9 mouse cellular contexts compared by ENCODE assay signal in genomic region chr11:93988328-93989062, GRCm38 (mm10). TPM values are rescaled to one million over a fixed set of nuclear protein-coding genes. Genes with fewer than 3 reads are reported as not detected.
DNase-seq lines count a peak whose midpoint lies in the region; ATAC-seq and TF ChIP-seq lines count a peak whose summit lies in the region.
"Had no signal": no experiment of that assay in that cellular context is flagged by ENCODE, and none has a peak within 500 bp of the region (broad histone marks: within the 10 kb centered on the region; RNA-seq: fewer than 3 reads in every experiment).

No protein-coding gene starts in this region.

- H3K4me3 ChIP-seq in embryonic facial prominence, embryonic 14.5 days (ENCODE audit: low read depth, low read length) = no peak overlapping the region
- no peak overlapping the region for H3K4me3 ChIP-seq in intestine, embryonic 16.5 days (ENCODE audit: low read length)
- no peak overlapping the region for H3K4me3 ChIP-seq in lung, embryonic 14.5 days (ENCODE audit: low read depth, low read length)
- no peak overlapping the region for H3K4me3 ChIP-seq in midbrain, embryonic 16.5 days (ENCODE audit: low read depth, low read length)
- H3K4me3 ChIP-seq: midbrain, embryonic 12.5 days had no signal

- H3K27me3 ChIP-seq in embryonic facial prominence, embryonic 14.5 days (replicated peaks; ENCODE audit: control insufficient read depth, insufficient read depth, low read length) = no peaks in the 10 kb centered on the region
- H3K27me3 ChIP-seq in intestine, embryonic 16.5 days (replicated peaks; ENCODE audit: control insufficient read depth, insufficient read depth, low read length) = no peaks in the 10 kb centered on the region
- H3K27me3 ChIP-seq in lung, embryonic 14.5 days (ENCODE audit: insufficient read depth, low read length) = no peaks in the 10 kb centered on the region
- H3K27me3 ChIP-seq in midbrain, embryonic 16.5 days (ENCODE audit: control insufficient read depth, insufficient read depth, low read depth, low read length) = no peaks in the 10 kb centered on the region; the same call in 1 of the 2 replicates
- H3K27me3 ChIP-seq: midbrain, embryonic 12.5 days had no signal

- H3K36me3 ChIP-seq in embryonic facial prominence, embryonic 14.5 days (ENCODE audit: control insufficient read depth, insufficient read depth, low read length) = no peaks in the 10 kb centered on the region
- no peaks in the 10 kb centered on the region for H3K36me3 ChIP-seq in intestine, embryonic 16.5 days (ENCODE audit: control insufficient read depth, insufficient read depth, low read length)
- H3K36me3 ChIP-seq in lung, embryonic 14.5 days (ENCODE audit: insufficient read depth) = no peaks in the 10 kb centered on the region
- H3K36me3 ChIP-seq in midbrain, embryonic 16.5 days (ENCODE audit: control insufficient read depth, insufficient read depth, low read length) = no peaks in the 10 kb centered on the region
- H3K36me3 ChIP-seq: midbrain, embryonic 12.5 days had no signal

- WGBS in embryonic facial prominence, embryonic 14.5 days = 50% methylated on average over 12 of the region's 12 CpGs
- 44% methylated on average over 12 of the region's 12 CpGs for WGBS in intestine, embryonic 16.5 days
- 36% methylated on average over 12 of the region's 12 CpGs for WGBS in lung, embryonic 14.5 days
- WGBS in midbrain, embryonic 16.5 days = 70% methylated on average over 12 of the region's 12 CpGs

- no peak overlapping the region for H3K4me2 ChIP-seq in embryonic facial prominence, embryonic 14.5 days (ENCODE audit: low read depth, low read length)
- H3K4me2 ChIP-seq in intestine, embryonic 16.5 days (ENCODE audit: low read depth, low read length) = no peak overlapping the region
- H3K4me2 ChIP-seq in lung, embryonic 14.5 days = no peak overlapping the region
- no peak overlapping the region for H3K4me2 ChIP-seq in midbrain, embryonic 16.5 days (ENCODE audit: low read length)
- H3K4me2 ChIP-seq: midbrain, embryonic 12.5 days had no signal

- no peak for ATAC-seq in embryonic facial prominence, embryonic 14.5 days (ENCODE audit: low read depth)
- ATAC-seq in intestine, embryonic 16.5 days = peak; percentile 64
- peak; percentile 49; the same call in 1 of the 2 replicates for ATAC-seq in lung, embryonic 14.5 days (ENCODE audit: insufficient read depth)
- no peak for ATAC-seq in midbrain, embryonic 16.5 days
- ATAC-seq: forebrain, embryonic 14.5 days had no signal

- peak overlapping the region; percentile 72 for H3K27ac ChIP-seq in embryonic facial prominence, embryonic 14.5 days (replicated peaks; ENCODE audit: low read depth, low read length)
- H3K27ac ChIP-seq in intestine, embryonic 16.5 days (ENCODE audit: low read length) = peak overlapping the region; percentile 72
- peak overlapping the region; percentile 48 for H3K27ac ChIP-seq in lung, embryonic 14.5 days (ENCODE audit: low read depth)
- no peak overlapping the region for H3K27ac ChIP-seq in midbrain, embryonic 16.5 days (ENCODE audit: low read length)
- H3K27ac ChIP-seq: midbrain, embryonic 12.5 days had no signal

- H3K9me3 ChIP-seq in embryonic facial prominence, embryonic 14.5 days (ENCODE audit: control insufficient read depth, low read length) = no peaks in the 10 kb centered on the region
- H3K9me3 ChIP-seq in intestine, embryonic 16.5 days (ENCODE audit: control insufficient read depth, low read length) = no peaks in the 10 kb centered on the region
- H3K9me3 ChIP-seq in lung, embryonic 14.5 days (ENCODE audit: low read depth, low read length) = no peaks in the 10 kb centered on the region
- no peaks in the 10 kb centered on the region for H3K9me3 ChIP-seq in midbrain, embryonic 16.5 days (replicated peaks; ENCODE audit: control insufficient read depth, low read length, poor library complexity, severe bottlenecking)
- H3K9me3 ChIP-seq: midbrain, embryonic 12.5 days had no signal

- peak; percentile 37 for DNase-seq in adipocyte (ENCODE audit: low spot score)
- peak; percentile 32 for DNase-seq in embryonic facial prominence, embryonic 14.5 days (ENCODE audit: low spot score)
- peak; percentile 52 for DNase-seq in lung, embryonic 14.5 days
- no peak for DNase-seq in gastrocnemius, postnatal 10 days
- no peak for DNase-seq in right cerebral cortex, adult 2 months (ENCODE audit: low spot score in 2 of 2)

- TF ChIP-seq CTCF in lung, embryonic 14.5 days (IDR thresholded peaks at IDR 0.05; ENCODE audit: low read depth) = no peak

- peaks cover 4% of the 10 kb centered on the region; the same call in 1 of the 2 replicates for H3K4me1 ChIP-seq in embryonic facial prominence, embryonic 14.5 days (ENCODE audit: control insufficient read depth, insufficient read depth, low read length)
- H3K4me1 ChIP-seq in intestine, embryonic 16.5 days (ENCODE audit: control insufficient read depth, insufficient read depth, low read length) = peaks cover 19% of the 10 kb centered on the region
- no peaks in the 10 kb centered on the region; the same call in none of the 2 replicates for H3K4me1 ChIP-seq in lung, embryonic 14.5 days (ENCODE audit: insufficient read depth)
- no peaks in the 10 kb centered on the region for H3K4me1 ChIP-seq in midbrain, embryonic 16.5 days (ENCODE audit: control insufficient read depth, insufficient read depth, low read length)
- H3K4me1 ChIP-seq: midbrain, embryonic 12.5 days had no signal

- H3K9ac ChIP-seq in embryonic facial prominence, embryonic 14.5 days (ENCODE audit: low read depth, low read length) = no peak overlapping the region
- no peak overlapping the region for H3K9ac ChIP-seq in intestine, embryonic 16.5 days (ENCODE audit: low read depth, low read length)
- H3K9ac ChIP-seq in lung, embryonic 14.5 days = 0 out of 2 replicates have a peak overlapping the region, but pooled peaks have one; percentile 20
- H3K9ac ChIP-seq in midbrain, embryonic 16.5 days (ENCODE audit: low read depth, low read length) = no peak overlapping the region
- H3K9ac ChIP-seq: midbrain, embryonic 12.5 days had no signal

RNA-seq across cellular contexts. Expression of gene Spag9, which starts 7.4 kb away (rescaled TPM):
- polyA plus RNA-seq in embryonic facial prominence, embryonic 14.5 days (2014; fragmentation: Nextera tagmentation; extraction: Ambion mirVana) = 69.9 and 71.6 TPM in 2 replicates
- polyA plus RNA-seq in intestine, embryonic 16.5 days (2015; fragmentation: Nextera tagmentation; extraction: Ambion mirVana) = 17.8 and 23.4 TPM in 2 replicates
- polyA plus RNA-seq in lung, embryonic 14.5 days (2014; fragmentation: Nextera tagmentation; extraction: Ambion mirVana) = 55.8 and 57.1 TPM in 2 replicates
- polyA plus RNA-seq in midbrain, embryonic 16.5 days (2015; fragmentation: Nextera tagmentation; extraction: Ambion mirVana) = 82.7 and 92.9 TPM in 2 replicates
- 100 to 1,000 TPM; 121 to 130 TPM for total RNA-seq in gastrocnemius, postnatal 10 days (2021)

RNA-seq across cellular contexts. Expression of gene Nme1, which starts 20.2 kb away (rescaled TPM):
- polyA plus RNA-seq in embryonic facial prominence, embryonic 14.5 days (2014; fragmentation: Nextera tagmentation; extraction: Ambion mirVana) = 143 TPM in 2 replicates
- 156 and 157 TPM in 2 replicates for polyA plus RNA-seq in intestine, embryonic 16.5 days (2015; fragmentation: Nextera tagmentation; extraction: Ambion mirVana)
- 168 and 197 TPM in 2 replicates for polyA plus RNA-seq in lung, embryonic 14.5 days (2014; fragmentation: Nextera tagmentation; extraction: Ambion mirVana)
- polyA plus RNA-seq in midbrain, embryonic 16.5 days (2015; fragmentation: Nextera tagmentation; extraction: Ambion mirVana) = 426 and 443 TPM in 2 replicates
- total RNA-seq in gastrocnemius, postnatal 10 days (2021) = 10 to 100 TPM; 22.9 to 23.3 TPM

RNA-seq across cellular contexts. Expression of gene Gm20390, which starts 20.4 kb away (rescaled TPM):
- polyA plus RNA-seq in embryonic facial prominence, embryonic 14.5 days (2014; fragmentation: Nextera tagmentation; extraction: Ambion mirVana) = 365 and 376 TPM in 2 replicates
- polyA plus RNA-seq in intestine, embryonic 16.5 days (2015; fragmentation: Nextera tagmentation; extraction: Ambion mirVana) = 415 and 469 TPM in 2 replicates
- polyA plus RNA-seq in lung, embryonic 14.5 days (2014; fragmentation: Nextera tagmentation; extraction: Ambion mirVana) = 397 and 438 TPM in 2 replicates
- 314 and 329 TPM in 2 replicates for polyA plus RNA-seq in midbrain, embryonic 16.5 days (2015; fragmentation: Nextera tagmentation; extraction: Ambion mirVana)
- total RNA-seq in gastrocnemius, postnatal 10 days (2021) = 10 to 100 TPM; 30.2 to 31.3 TPM

RNA-seq across cellular contexts. Expression of gene Nme2, which starts 32.4 kb away (rescaled TPM):
- 336 and 395 TPM in 2 replicates for polyA plus RNA-seq in embryonic facial prominence, embryonic 14.5 days (2014; fragmentation: Nextera tagmentation; extraction: Ambion mirVana)
- 300 and 311 TPM in 2 replicates for polyA plus RNA-seq in intestine, embryonic 16.5 days (2015; fragmentation: Nextera tagmentation; extraction: Ambion mirVana)
- 272 and 286 TPM in 2 replicates for polyA plus RNA-seq in lung, embryonic 14.5 days (2014; fragmentation: Nextera tagmentation; extraction: Ambion mirVana)
- 85.5 and 102 TPM in 2 replicates for polyA plus RNA-seq in midbrain, embryonic 16.5 days (2015; fragmentation: Nextera tagmentation; extraction: Ambion mirVana)
- total RNA-seq in gastrocnemius, postnatal 10 days (2021) = 100 to 1,000 TPM; 511 to 591 TPM

Comparison
In these comparisons a context has a peak if more than half of its experiments do, and no peak if none do; other contexts are left out.
1. DNase-seq: peak in adipocyte (single experiment), embryonic facial prominence, embryonic 14.5 days (single experiment) and lung, embryonic 14.5 days (single experiment); none in gastrocnemius, postnatal 10 days (single experiment) and right cerebral cortex, adult 2 months (0 of 2).
2. ATAC-seq: peak in intestine, embryonic 16.5 days (single experiment) and lung, embryonic 14.5 days (single experiment); none in embryonic facial prominence, embryonic 14.5 days (single experiment) and midbrain, embryonic 16.5 days (single experiment).